Mouse (Mus musculus) monocyte, adult 5-6 weeks (primary cell): ENCODE data around the gene Tap1. TPM values are rescaled to one million over a fixed set of nuclear protein-coding genes. Genes with fewer than 3 reads are reported as not detected.

Experiments
- ATAC-seq: fragments of 153-309, 156-312 bp; replicated peaks from 2 replicates; pipeline ENCODE4 v1.8.0; 2017; ENCODE audit warnings: mild to moderate bottlenecking; ENCODE audit not compliant: low TSS enrichment, insufficient number of reproducible peaks, severe bottlenecking, poor library complexity, low FRiP score
- total RNA-seq: library from RNA; stranded (forward); fragments of 200-1000, 200-491, 200-594 nt; gene quantifications from 3 replicates; pipeline ENCODE4 v1.2.3, GENCODE M21; 2017

The Tap1 gene
- total RNA-seq, 1 experiment from 2014 or later, result 145 TPM

DNA sequence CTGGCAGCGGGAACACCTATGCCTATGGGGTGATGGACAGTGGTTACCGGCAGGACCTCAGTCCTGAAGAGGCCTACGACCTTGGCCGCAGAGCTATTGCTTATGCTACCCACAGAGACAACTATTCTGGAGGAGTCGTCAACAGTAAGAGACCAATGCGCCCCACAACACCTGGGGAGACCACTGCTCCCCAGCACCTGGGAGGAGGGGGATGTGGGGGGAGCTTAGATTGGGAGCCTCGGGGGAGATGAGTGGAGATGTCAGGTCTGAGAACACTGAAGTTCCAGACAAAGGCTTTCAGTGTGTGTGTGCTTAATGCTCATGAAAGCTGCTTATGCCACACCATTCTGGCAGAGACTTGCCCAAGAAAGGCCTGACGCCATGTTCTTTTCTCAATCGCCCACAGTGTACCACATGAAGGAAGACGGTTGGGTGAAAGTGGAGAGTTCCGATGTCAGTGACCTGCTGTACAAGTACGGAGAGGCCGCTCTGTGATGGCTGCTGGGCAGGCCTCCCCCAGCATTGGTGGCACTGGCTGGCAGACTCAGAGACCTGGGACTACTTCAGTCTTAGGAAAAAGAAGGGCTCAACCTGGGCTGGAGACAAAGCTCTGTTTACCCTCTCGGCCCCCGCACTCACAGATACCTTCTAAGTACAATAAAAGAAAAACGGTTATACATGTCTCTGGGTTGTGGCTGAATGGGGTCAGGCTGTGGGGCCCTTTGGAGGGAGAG is 13.6 kb downstream of the Tap1 start:
- ATAC-seq, result no peak

DNA sequence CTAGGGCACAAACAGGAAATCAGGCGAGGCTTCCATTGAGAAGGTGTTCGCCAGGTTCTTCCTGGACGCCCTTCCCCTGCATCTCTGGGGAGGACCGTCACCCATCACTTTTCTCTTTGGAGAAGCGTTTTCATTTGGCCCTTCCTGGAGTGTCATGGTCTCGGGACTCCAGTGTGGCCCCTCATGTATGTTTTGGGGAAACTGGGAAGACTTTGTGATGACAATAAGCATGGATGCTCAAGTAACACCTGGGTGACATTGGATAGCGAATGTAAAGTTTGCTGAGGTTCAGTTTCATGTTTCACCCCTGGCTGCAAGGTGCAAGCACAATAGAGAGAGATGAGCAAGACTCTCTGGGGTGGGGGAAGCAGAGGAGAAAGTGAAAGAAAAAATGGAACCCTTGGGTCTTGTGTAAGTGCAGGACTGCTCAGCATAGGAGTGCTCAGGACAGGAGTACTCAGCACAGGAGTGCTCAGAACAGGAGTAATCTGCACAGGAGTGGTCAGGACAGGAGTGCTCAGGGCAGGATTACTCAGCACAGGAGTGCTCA is 14.2 kb downstream of the Tap1 start:
- ATAC-seq, result no peak

DNA sequence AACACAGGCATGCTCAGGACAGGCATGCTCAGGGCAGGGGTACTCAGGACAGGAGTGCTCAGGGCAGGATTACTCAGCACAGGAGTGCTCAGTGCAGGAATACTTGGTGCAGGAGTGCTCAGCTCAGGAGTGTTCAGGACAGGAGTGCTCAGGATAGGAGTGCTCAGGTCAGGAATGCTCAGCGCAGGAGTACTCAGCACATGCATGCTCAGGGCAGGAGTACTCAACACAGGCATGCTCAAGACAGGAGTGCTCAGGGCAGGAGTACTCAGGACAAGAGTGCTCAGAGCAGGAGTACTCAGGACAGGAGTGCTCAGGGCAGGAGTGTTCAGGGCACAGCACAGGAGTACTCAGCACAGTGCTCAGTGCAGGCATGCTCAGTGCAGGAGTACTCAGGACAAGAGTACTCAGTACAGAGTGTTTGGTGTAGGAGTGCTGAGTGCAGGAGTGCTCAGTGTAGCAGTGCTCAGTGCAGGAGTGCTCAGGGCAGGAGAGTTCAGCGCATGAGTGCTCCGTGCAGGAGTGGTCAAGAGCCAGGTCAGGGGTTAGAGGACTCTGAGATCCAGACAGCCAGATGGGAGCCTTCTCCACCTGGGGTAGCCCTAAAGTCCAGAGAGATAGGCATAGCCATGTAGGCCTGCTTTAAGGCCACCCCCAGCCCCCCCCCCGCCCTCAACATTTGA is 15.5 kb downstream of the Tap1 start:
- ATAC-seq, result no peak

DNA sequence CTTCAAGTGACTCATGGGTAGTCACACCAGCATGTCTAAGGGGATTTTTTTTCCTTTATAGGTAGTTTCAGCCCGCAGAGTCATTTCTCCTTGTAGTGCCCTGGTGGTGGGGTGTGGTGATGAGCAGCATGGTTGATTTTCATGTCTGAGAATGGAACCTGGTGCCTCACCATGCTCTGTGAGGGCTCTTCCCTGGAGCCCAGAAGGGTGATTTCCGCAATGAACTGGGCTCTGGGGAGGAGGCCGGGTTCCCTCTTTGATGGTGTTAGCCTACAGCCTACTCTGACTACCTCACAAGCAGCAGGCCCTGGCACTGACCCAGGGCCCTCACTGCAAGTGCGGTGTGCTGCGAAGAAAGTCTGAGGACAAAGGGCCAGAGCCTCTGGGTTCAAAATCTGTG is 16.1 kb downstream of the Tap1 start, which contains the start of gene Tap2:
Gene Tap2, plus strand, starts transcription at position 84 of the 400 bp plus-strand sequence.
- no peak for ATAC-seq

DNA sequence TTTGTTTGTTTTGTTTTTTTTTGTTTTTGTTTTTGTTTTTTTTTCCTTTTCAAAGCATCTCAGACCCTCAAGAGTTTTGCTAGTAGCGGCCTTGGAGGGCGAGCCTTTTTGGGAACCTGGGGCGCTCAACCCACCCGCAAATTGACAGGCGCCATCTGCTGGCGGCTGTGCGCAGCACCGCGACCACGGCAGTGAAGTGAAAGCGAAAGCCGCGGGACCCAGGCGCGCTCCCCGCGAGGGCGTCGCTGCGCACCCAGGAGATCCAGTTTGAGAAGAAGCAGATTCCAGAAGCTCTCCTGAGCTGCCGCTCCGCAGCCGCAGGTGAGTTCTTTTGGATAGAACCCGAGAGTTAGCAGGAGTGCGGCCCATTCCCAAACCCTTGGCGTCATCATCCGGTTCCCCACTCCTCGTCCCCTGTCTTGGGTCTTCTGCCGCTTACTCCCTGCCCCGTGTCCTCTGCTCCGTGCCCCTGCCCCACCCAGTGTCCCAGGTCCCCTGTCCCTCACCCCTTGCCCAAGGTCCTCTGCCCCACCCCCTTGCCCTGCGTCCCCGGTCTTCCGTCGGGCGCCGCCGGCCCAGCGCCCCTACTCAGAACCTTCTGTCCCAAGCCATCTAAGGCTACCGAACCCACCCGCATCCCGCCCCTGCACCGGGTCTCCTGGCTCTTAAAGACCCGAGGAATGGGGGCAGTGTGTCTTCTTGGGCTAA is 17.1 kb downstream of the Tap1 start:
- ATAC-seq, result peak; percentile 65

DNA sequence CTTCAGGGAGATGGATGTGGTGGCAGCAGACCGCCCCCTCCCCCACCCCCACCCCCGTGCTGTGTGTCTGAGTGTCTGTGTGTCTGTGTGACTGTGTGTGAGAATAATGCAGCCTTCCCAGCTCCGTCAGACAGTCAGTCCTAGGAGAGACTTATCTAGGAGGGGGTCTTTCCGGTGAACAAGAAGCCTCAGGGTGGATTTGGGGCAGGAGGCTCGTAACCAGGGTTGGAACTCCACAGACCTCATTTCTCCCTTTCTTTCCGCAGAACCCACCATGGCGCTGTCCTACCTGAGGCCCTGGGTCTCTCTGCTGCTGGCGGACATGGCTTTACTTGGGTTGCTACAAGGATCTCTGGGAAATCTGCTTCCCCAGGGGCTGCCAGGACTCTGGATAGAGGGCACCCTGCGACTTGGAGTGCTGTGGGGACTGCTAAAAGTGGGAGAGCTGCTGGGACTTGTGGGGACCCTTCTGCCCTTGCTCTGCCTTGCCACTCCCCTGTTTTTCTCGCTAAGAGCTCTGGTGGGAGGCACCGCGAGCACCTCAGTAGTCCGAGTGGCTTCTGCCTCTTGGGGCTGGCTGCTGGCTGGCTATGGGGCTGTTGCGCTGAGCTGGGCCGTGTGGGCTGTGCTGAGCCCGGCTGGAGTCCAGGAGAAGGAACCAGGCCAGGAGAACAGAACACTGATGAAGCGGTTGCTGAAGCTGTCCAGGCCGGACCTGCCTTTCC is 17.8 kb downstream of the Tap1 start:
- no peak for ATAC-seq

DNA sequence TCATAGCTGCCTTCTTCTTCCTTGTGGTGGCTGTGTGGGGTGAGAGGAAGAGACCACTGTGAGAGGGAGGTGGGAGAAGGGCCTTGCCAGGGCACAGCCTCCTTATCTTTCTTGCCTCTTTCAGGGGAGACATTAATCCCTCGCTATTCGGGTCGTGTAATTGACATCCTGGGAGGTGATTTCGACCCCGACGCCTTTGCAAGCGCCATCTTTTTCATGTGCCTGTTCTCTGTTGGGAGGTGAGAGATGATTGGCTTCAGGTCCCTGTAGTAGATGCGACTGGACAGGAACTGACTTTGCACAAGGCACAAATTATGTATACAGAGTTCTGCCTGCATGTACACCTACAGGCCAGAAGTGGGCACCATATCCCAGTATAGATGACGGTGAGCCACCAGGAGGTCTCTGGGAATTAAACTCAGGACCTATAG is 18.4 kb downstream of the Tap1 start:
- peak; percentile 65 for ATAC-seq

DNA sequence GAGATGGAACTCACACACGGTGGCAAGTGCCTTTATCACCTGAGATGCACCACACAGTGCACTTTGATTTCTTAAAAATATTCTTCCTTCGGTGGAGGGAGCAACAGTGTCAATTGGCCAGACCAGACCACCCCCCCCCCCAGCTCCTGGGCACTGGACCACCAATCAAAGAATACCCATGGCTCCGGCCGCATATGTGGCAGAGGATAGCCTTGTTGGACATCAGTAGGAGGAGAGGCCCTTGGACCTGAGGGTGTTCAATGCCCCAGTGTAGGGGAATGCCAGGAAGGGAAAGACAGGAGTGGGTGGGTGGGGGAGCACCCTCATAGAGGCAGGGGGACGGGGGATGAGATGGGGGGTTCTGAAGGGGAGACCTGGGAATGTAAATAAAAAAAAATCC is 19.4 kb downstream of the Tap1 start:
- no peak for ATAC-seq

DNA sequence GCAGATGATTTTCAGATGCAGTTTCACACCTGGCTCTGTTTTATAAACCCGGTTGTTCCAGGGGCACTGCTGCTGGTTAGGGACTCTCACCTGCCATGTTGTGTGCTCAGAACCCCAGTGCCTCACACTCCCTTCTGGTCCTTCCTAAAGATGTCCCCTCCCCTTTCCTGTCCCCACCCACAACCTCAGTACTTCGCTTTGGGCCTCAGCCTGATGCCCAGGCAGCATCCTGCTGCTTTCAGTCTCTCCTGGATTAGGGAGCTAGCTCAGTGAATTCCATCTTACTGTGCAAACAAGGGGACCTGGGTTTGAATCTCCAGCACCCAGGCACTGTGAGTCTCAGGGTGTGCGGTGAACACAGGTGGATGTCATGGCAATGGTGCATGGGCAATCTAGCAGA is 20.1 kb downstream of the Tap1 start:
- ATAC-seq, result no peak

DNA sequence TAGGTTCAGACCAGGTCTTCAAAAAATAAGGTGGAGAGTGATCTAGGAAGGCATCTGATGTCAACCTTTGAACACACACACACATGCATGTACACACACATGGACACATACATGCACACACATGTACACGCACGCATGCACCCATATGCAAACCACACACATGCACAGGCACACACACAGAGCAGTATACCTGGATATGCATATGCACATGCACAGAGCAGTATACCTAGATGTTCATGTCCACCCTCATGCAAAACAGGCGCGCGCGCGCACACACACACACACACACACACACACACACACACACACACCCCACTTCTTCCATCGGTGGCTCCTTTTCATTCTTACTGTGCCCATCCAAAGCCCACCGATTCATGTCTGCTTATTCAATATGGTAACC is 20.5 kb downstream of the Tap1 start:
- no peak for ATAC-seq

DNA sequence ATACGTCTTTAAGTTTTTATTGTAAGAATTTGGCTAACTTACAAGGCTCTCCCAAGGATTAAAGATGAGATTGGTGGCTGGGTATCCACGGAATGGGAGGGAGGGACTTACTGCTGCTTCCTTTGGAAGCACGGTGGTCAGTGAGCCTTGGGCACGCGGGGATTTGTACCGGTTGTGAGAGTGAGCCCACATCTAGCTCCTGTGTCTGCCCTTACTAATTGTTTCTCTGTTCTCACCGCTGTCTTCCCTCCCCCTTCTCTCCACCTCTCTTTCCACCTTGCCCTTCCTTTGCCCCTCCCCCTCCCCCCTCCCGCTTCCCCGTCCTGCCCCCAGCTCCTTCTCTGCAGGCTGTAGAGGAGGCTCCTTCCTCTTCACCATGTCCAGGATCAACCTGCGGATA is 21.1 kb downstream of the Tap1 start:
- ATAC-seq, result no peak

DNA sequence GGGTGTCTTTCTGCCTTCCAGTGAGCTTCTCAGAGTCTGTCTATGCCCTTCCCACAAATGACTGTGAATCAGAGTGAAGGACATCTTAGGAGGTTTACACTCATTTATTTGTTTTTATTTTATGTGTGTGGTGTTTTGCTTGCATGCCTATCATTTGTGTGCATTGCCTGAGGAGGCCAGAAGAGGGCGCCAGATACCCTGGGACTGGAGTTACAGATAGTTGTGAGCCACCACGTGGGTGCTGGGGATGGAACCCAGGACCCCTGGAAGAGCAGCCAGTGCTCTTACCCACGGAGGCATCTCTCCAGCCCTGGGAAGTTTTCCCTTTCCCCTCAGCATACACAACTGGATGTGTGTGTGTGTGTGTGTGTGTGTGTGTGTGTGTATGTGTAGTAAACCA is 22.3 kb downstream of the Tap1 start:
- no peak for ATAC-seq

DNA sequence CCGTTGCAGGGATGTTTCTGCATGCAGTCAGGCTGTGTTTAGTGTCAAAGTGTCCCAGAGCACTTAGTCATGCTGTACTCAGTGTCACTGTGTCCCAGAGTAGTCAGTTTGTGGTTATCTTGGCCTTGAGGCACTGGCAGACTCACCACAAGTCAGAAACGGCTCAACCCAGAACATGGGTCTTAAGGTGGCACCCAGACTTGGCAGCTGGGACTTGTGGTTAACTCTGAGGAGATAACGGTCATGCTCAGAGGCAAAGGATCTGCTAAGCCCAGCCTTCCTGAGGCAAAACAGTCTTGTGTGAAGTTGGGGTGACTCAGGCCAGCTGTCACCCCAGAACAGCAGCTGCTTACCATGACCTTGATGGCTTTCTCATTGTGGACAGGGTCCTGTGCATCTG is 23.2 kb downstream of the Tap1 start:
- ATAC-seq, result peak; percentile 22; the same call in 1 of the 2 replicates

DNA sequence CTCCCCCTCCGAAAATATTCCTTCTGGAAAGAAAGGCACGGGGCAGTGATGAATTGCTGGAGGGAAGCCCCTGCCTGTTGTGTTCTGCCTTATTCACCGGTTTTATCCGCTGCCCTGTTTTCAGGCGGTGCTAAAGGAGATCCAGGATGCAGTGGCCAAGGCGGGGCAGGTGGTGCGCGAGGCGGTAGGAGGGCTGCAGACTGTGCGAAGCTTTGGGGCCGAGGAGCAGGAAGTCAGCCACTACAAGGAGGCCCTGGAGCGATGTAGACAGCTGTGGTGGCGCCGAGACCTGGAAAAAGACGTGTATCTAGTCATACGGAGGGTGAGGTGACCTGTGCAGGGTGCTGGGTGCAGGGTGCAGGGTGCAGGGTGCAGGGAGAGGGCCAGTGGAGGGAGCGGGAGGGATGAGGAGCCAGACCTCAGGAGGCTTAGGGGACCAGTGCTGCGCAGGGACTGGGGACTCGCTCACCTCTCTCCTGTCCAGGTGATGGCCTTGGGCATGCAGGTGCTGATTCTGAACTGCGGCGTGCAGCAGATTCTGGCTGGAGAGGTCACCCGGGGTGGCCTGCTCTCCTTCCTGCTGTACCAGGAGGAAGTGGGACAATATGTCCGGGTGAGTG is 24.5 kb downstream of the Tap1 start:
- ATAC-seq, result no peak

DNA sequence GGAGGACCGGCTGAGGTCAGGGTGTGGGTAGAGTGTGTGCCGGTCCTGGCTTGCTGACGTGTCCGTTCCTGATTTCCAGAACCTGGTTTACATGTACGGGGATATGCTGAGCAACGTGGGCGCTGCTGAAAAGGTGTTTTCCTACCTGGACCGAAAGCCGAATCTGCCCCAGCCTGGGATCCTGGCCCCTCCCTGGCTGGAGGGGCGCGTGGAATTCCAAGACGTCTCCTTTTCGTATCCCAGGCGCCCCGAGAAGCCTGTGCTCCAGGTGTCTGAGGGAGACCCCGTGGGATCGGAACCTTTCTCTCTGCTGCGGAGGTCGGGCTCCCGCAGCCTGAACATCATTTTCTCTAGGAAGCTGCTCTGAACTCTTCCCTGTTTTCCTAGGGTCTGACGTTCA is 26.6 kb downstream of the Tap1 start:
- ATAC-seq, result no peak

DNA sequence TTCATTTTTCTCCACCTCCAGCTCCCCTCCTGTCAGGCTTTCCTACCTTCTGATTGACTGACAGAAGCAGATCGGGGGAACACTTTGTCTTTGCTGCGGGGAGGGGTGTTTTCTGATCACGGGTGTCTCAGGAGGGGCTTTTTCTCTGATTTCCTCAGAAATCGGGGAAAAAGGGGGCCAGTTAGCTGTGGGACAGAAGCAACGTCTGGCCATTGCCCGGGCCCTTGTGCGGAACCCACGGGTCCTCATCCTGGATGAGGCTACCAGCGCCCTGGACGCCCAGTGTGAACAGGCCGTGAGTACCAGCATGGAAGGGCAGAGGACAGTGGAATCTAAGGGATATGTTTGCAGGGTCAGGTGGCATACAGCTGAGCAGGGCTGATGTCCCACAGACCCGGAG is 27.8 kb downstream of the Tap1 start:
- no peak for ATAC-seq

DNA sequence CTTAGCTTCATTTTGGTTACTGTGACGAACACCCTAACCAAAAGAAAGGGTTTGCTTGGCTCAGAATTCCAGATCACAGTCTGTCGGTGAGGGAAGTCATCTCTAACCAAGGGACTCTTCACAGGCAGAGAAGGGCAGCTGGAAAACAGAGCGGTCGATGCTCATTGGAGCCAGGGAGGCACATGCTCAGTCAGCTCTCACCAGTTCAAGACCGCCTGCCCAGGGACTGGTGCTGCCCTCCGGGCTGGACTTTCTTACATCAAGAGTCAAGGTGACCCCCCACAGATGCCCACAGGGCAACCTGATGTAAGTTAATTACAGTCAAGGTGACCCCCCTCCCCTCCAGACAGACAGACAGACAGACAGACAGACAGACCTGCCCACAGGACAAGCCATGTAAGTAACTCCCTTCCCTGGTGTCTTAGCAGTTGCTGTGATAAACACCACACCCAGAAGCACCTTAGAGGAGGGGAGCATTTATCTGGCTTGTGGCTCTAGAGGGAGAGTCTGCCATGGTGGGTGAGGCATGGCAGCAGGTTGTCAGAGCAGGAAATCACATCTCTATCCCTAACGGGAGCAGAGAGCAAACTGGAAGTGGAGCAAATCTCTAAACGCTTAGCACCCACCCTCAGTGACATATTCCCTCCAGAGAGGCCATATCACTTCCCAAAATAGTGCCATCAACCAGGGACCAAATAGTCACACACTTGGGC is 30.0 kb downstream of the Tap1 start:
- 0 out of 2 replicates have a peak, but pooled peaks have one; percentile 27 for ATAC-seq

DNA sequence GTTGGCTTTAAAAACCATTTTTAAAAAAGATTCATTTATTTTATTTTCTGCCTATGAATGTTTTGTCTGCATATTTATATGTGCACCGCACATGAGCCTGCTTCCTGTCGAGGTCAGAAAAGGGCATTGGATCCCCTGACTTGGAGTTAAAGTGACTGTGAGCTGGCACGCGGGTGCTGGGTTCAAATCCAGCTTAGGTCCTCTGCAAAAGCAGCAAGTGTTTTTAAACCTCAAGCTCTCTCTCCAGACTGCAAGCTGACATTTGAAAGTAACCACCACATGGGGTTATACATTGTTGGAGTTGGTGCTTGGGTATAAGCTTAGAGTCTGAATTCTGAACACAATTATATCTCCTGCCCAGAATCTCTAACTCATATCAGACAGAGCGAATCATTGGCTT is 30.6 kb downstream of the Tap1 start:
- ATAC-seq, result no peak
